In genomic region chr14:55083481-55083880, GRCm38 (mm10) we compare ENCODE assay signal across 22 mouse cellular contexts. TPM values are rescaled to one million over a fixed set of nuclear protein-coding genes. Genes with fewer than 3 reads are reported as not detected.
A peak's percentile ranks its signal among the peaks of the same experiment; 100 is the strongest.
DNase-seq lines count a peak whose midpoint lies in the region; ATAC-seq lines count a peak whose summit lies in the region.
"Had no signal": no experiment of that assay in that cellular context is flagged by ENCODE, and none has a peak within 500 bp of the region (broad histone marks: within the 10 kb centered on the region; RNA-seq: fewer than 3 reads in every experiment).

No protein-coding gene starts in this region.

- peaks cover 6% of the 10 kb centered on the region for H3K4me1 ChIP-seq in embryonic facial prominence, embryonic 14.5 days (ENCODE audit: control insufficient read depth, insufficient read depth, low read length)
- H3K4me1 ChIP-seq in embryonic facial prominence, embryonic 10.5 days = peaks cover 41% of the 10 kb centered on the region
- peaks cover 24% of the 10 kb centered on the region for H3K4me1 ChIP-seq in kidney, embryonic 16.5 days (ENCODE audit: insufficient read depth, low read length)
- H3K4me1 ChIP-seq in neural tube, embryonic 15.5 days = peaks cover 74% of the 10 kb centered on the region

- H3K9me3 ChIP-seq in embryonic facial prominence, embryonic 14.5 days (ENCODE audit: control insufficient read depth, low read length) = no peaks in the 10 kb centered on the region
- no peaks in the 10 kb centered on the region for H3K9me3 ChIP-seq in embryonic facial prominence, embryonic 10.5 days
- H3K9me3 ChIP-seq in kidney, embryonic 16.5 days (ENCODE audit: low read length) = no peaks in the 10 kb centered on the region
- no peaks in the 10 kb centered on the region for H3K9me3 ChIP-seq in neural tube, embryonic 15.5 days (replicated peaks)
- H3K9me3 ChIP-seq: forebrain, embryonic 12.5 days; heart, embryonic 13.5 days; midbrain, embryonic 12.5 days had no signal

- no peak for ATAC-seq in embryonic facial prominence, embryonic 14.5 days (ENCODE audit: low read depth)
- no peak for ATAC-seq in kidney, embryonic 16.5 days (ENCODE audit: low FRiP score, low TSS enrichment)
- ATAC-seq in neural tube, embryonic 15.5 days (ENCODE audit: low FRiP score) = no peak
- no peak for ATAC-seq in megakaryocyte progenitor cell, adult 5-6 weeks (replicated peaks; ENCODE audit: poor library complexity)
- ATAC-seq: hindbrain, embryonic 16.5 days had no signal

- 53% methylated on average over 6 of the region's 6 CpGs for WGBS in embryonic facial prominence, embryonic 14.5 days
- WGBS in embryonic facial prominence, embryonic 10.5 days = 77% methylated on average over 6 of the region's 6 CpGs
- WGBS in kidney, embryonic 16.5 days = 73% methylated on average over 6 of the region's 6 CpGs
- WGBS in neural tube, embryonic 15.5 days = 70% methylated on average over 6 of the region's 6 CpGs

- no peak overlapping the region for H3K9ac ChIP-seq in embryonic facial prominence, embryonic 14.5 days (ENCODE audit: low read depth, low read length)
- H3K9ac ChIP-seq in kidney, embryonic 16.5 days (replicated peaks; ENCODE audit: low read length) = no peak overlapping the region
- no peak overlapping the region for H3K9ac ChIP-seq in neural tube, embryonic 15.5 days (replicated peaks)
- H3K9ac ChIP-seq: forebrain, embryonic 12.5 days; heart, embryonic 13.5 days; liver, embryonic 14.5 days; midbrain, embryonic 12.5 days had no signal

- no peaks in the 10 kb centered on the region for H3K27me3 ChIP-seq in embryonic facial prominence, embryonic 14.5 days (replicated peaks; ENCODE audit: control insufficient read depth, insufficient read depth, low read length)
- peaks cover 7% of the 10 kb centered on the region for H3K27me3 ChIP-seq in embryonic facial prominence, embryonic 10.5 days (replicated peaks; ENCODE audit: low read depth, poor library complexity, severe bottlenecking)
- no peaks in the 10 kb centered on the region for H3K27me3 ChIP-seq in kidney, embryonic 16.5 days (ENCODE audit: insufficient read depth, low read length)
- H3K27me3 ChIP-seq in neural tube, embryonic 15.5 days (replicated peaks) = no peaks in the 10 kb centered on the region
- H3K27me3 ChIP-seq: forebrain, embryonic 12.5 days had no signal

- H3K36me3 ChIP-seq in embryonic facial prominence, embryonic 14.5 days (ENCODE audit: control insufficient read depth, insufficient read depth, low read length) = no peaks in the 10 kb centered on the region
- no peaks in the 10 kb centered on the region; the same call in 1 of the 2 replicates for H3K36me3 ChIP-seq in embryonic facial prominence, embryonic 10.5 days (replicated peaks)
- H3K36me3 ChIP-seq in kidney, embryonic 16.5 days (ENCODE audit: insufficient read depth, low read length) = no peaks in the 10 kb centered on the region
- H3K36me3 ChIP-seq in neural tube, embryonic 15.5 days = no peaks in the 10 kb centered on the region
- H3K36me3 ChIP-seq: forebrain, embryonic 12.5 days; heart, embryonic 13.5 days; midbrain, embryonic 12.5 days had no signal

- no peak overlapping the region for H3K4me2 ChIP-seq in embryonic facial prominence, embryonic 14.5 days (ENCODE audit: low read depth, low read length)
- no peak overlapping the region for H3K4me2 ChIP-seq in kidney, embryonic 16.5 days (replicated peaks; ENCODE audit: low read depth, low read length)
- no peak overlapping the region for H3K4me2 ChIP-seq in neural tube, embryonic 15.5 days
- H3K4me2 ChIP-seq: forebrain, embryonic 12.5 days; heart, embryonic 13.5 days; midbrain, embryonic 12.5 days had no signal

- H3K27ac ChIP-seq in embryonic facial prominence, embryonic 14.5 days (replicated peaks; ENCODE audit: low read depth, low read length) = no peak overlapping the region
- no peak overlapping the region for H3K27ac ChIP-seq in embryonic facial prominence, embryonic 10.5 days (replicated peaks)
- H3K27ac ChIP-seq in kidney, embryonic 16.5 days (ENCODE audit: low read length) = no peak overlapping the region
- H3K27ac ChIP-seq in neural tube, embryonic 15.5 days (replicated peaks) = 0 out of 2 replicates have a peak overlapping the region, but pooled peaks have one; percentile 33
- H3K27ac ChIP-seq: forebrain, embryonic 12.5 days; heart, embryonic 13.5 days; kidney, postnatal 0 days; liver, embryonic 14.5 days; midbrain, embryonic 12.5 days had no signal

- peak; percentile 79 for DNase-seq in embryonic facial prominence, embryonic 14.5 days (ENCODE audit: low spot score)
- DNase-seq in embryonic facial prominence, embryonic 10.5 days (ENCODE audit: low spot score) = no peak
- peak; percentile 45 to 79 for DNase-seq in kidney, adult 8-10 months
- no peak for DNase-seq in neural tube, embryonic 10.5 days (ENCODE audit: extremely low spot score, low spot score)
- no peak for DNase-seq in spleen, postnatal 4 days (ENCODE audit: low spot score in 2 of 2)
- DNase-seq: cerebellum, adult 2 months; cerebellum, postnatal 36 days; gastrocnemius, postnatal 14 days; heart, adult 18-20 months; heart, postnatal 36 days; layer of hippocampus, adult 9-11 months; thymus, postnatal 14 days had no signal

- no peak overlapping the region for H3K4me3 ChIP-seq in embryonic facial prominence, embryonic 14.5 days (ENCODE audit: low read depth, low read length)
- no peak overlapping the region for H3K4me3 ChIP-seq in embryonic facial prominence, embryonic 10.5 days
- no peak overlapping the region for H3K4me3 ChIP-seq in kidney, embryonic 16.5 days (ENCODE audit: low read length)
- H3K4me3 ChIP-seq in neural tube, embryonic 15.5 days (replicated peaks) = no peak overlapping the region
- H3K4me3 ChIP-seq: forebrain, embryonic 12.5 days; heart, embryonic 13.5 days; midbrain, embryonic 12.5 days had no signal

RNA-seq across cellular contexts. Expression of gene Zfhx2, which starts 8.6 kb away (rescaled TPM):
- 3.4 and 3.7 TPM in 2 replicates for polyA plus RNA-seq in embryonic facial prominence, embryonic 14.5 days (2014; fragmentation: Nextera tagmentation; extraction: Ambion mirVana)
- 6.1 and 6.8 TPM in 2 replicates for polyA plus RNA-seq in embryonic facial prominence, embryonic 10.5 days (2016; fragmentation: Nextera tagmentation; extraction: Ambion mirVana)
- 4.3 and 6.0 TPM in 2 replicates for polyA plus RNA-seq in kidney, embryonic 16.5 days (2015; fragmentation: Nextera tagmentation; extraction: Ambion mirVana)
- polyA plus RNA-seq in neural tube, embryonic 15.5 days (2015; fragmentation: Nextera tagmentation; extraction: Ambion mirVana) = 20.3 and 24.5 TPM in 2 replicates
- total RNA-seq in megakaryocyte progenitor cell, adult 5-6 weeks (2015) = 2.5 and 3.1 TPM in 2 replicates
- total RNA-seq in megakaryocyte progenitor cell, adult 5-6 weeks (2017) = 0.75 and 1.1 TPM in 2 replicates

RNA-seq across cellular contexts. Expression of gene Thtpa, which starts 11.1 kb away (rescaled TPM):
- polyA plus RNA-seq in embryonic facial prominence, embryonic 14.5 days (2014; fragmentation: Nextera tagmentation; extraction: Ambion mirVana) = 16.7 and 22.6 TPM in 2 replicates
- polyA plus RNA-seq in embryonic facial prominence, embryonic 10.5 days (2016; fragmentation: Nextera tagmentation; extraction: Ambion mirVana) = 22.4 and 22.8 TPM in 2 replicates
- polyA plus RNA-seq in kidney, embryonic 16.5 days (2015; fragmentation: Nextera tagmentation; extraction: Ambion mirVana) = 27.1 and 28.9 TPM in 2 replicates
- polyA plus RNA-seq in neural tube, embryonic 15.5 days (2015; fragmentation: Nextera tagmentation; extraction: Ambion mirVana) = 27.9 and 31.6 TPM in 2 replicates
- total RNA-seq in megakaryocyte progenitor cell, adult 5-6 weeks (2015) = 7.3 and 7.7 TPM in 2 replicates
- 10.9 and 11.5 TPM in 2 replicates for total RNA-seq in megakaryocyte progenitor cell, adult 5-6 weeks (2017)

RNA-seq across cellular contexts. Expression of gene Ap1g2, which starts 22.9 kb away (rescaled TPM):
- 15.3 and 17.6 TPM in 2 replicates for polyA plus RNA-seq in embryonic facial prominence, embryonic 14.5 days (2014; fragmentation: Nextera tagmentation; extraction: Ambion mirVana)
- polyA plus RNA-seq in embryonic facial prominence, embryonic 10.5 days (2016; fragmentation: Nextera tagmentation; extraction: Ambion mirVana) = 14.5 and 15.8 TPM in 2 replicates
- 23.2 and 23.3 TPM in 2 replicates for polyA plus RNA-seq in kidney, embryonic 16.5 days (2015; fragmentation: Nextera tagmentation; extraction: Ambion mirVana)
- polyA plus RNA-seq in neural tube, embryonic 15.5 days (2015; fragmentation: Nextera tagmentation; extraction: Ambion mirVana) = 6.2 and 12.4 TPM in 2 replicates
- total RNA-seq in megakaryocyte progenitor cell, adult 5-6 weeks (2015) = 31.3 and 52.7 TPM in 2 replicates
- total RNA-seq in megakaryocyte progenitor cell, adult 5-6 weeks (2017) = 17.4 and 18.3 TPM in 2 replicates

RNA-seq across cellular contexts. Expression of gene Jph4, which starts 33.3 kb away (rescaled TPM):
- polyA plus RNA-seq in embryonic facial prominence, embryonic 14.5 days (2014; fragmentation: Nextera tagmentation; extraction: Ambion mirVana) = 3.0 and 3.8 TPM in 2 replicates
- polyA plus RNA-seq in embryonic facial prominence, embryonic 10.5 days (2016; fragmentation: Nextera tagmentation; extraction: Ambion mirVana) = 0.45 and 0.81 TPM in 2 replicates
- polyA plus RNA-seq in kidney, embryonic 16.5 days (2015; fragmentation: Nextera tagmentation; extraction: Ambion mirVana) = 0.45 and 0.51 TPM in 2 replicates
- polyA plus RNA-seq in neural tube, embryonic 15.5 days (2015; fragmentation: Nextera tagmentation; extraction: Ambion mirVana) = 30.6 and 37.0 TPM in 2 replicates
- not detected in 2 replicates for total RNA-seq in megakaryocyte progenitor cell, adult 5-6 weeks (2015)
- not detected in 2 replicates for total RNA-seq in megakaryocyte progenitor cell, adult 5-6 weeks (2017)
- total RNA-seq: MEL had no signal

Comparison
In these comparisons a context has a peak if more than half of its experiments do, and no peak if none do; other contexts are left out.
1. DNase-seq: peak in embryonic facial prominence, embryonic 14.5 days (single experiment) and kidney, adult 8-10 months (2 of 2); none in embryonic facial prominence, embryonic 10.5 days (single experiment), neural tube, embryonic 10.5 days (single experiment) and spleen, postnatal 4 days (0 of 2).